Mouse (Mus musculus) forebrain, embryonic 16.5 days (tissue): Measurements from ENCODE around the gene Lgals2. TPM values are rescaled to one million over a fixed set of nuclear protein-coding genes. Genes with fewer than 3 reads are reported as not detected.
A peak's percentile ranks its signal among the peaks of the same experiment; 100 is the strongest.

ENCODE experiments used
- ATAC-seq: fragments of 200-750 bp; cut with Nextera tagmentation; 2 replicates; pipeline ENCODE4 v1.8.0; 2017; ENCODE audit warnings: mild to moderate bottlenecking, moderate library complexity
- H3K27ac ChIP-seq: fragments of 300-500 bp; sonication (generic); 2 replicates; pipeline ENCODE4 v1.5.1; 2014; ENCODE audit warnings: low read length, control low read depth
- H3K27me3 ChIP-seq: fragments of 300-500 bp; sonication (generic); replicated peaks from 2 replicates; pipeline ENCODE4 v1.6.1; 2014; ENCODE audit warnings: low read length; ENCODE audit not compliant: control insufficient read depth, insufficient read depth
- H3K36me3 ChIP-seq: fragments of 300-500 bp; sonication (generic); 2 replicates; pipeline ENCODE4 v1.6.1; 2014; ENCODE audit not compliant: control insufficient read depth, insufficient read depth
- H3K4me1 ChIP-seq: fragments of 300-500 bp; sonication (generic); replicated peaks from 2 replicates; pipeline ENCODE4 v1.6.1; 2014; ENCODE audit warnings: low read length; ENCODE audit not compliant: control insufficient read depth, insufficient read depth
- H3K4me2 ChIP-seq: fragments of 300-500 bp; sonication (generic); 2 replicates; pipeline ENCODE4 v1.6.1; 2014; ENCODE audit warnings: mild to moderate bottlenecking, low read length, control low read depth
- H3K4me3 ChIP-seq: fragments of 300-500 bp; sonication (generic); replicated peaks from 2 replicates; pipeline ENCODE4 v1.5.1; 2014; ENCODE audit warnings: mild to moderate bottlenecking, low read length, control low read depth
- H3K9ac ChIP-seq: fragments of 300-500 bp; sonication (generic); replicated peaks from 2 replicates; pipeline ENCODE4 v1.6.1; 2014; ENCODE audit warnings: low read depth, low read length, control low read depth
- H3K9me3 ChIP-seq: fragments of 300-500 bp; sonication (generic); 2 replicates; pipeline ENCODE4 v1.6.1; 2016; ENCODE audit warnings: low read length; ENCODE audit not compliant: control insufficient read depth
- WGBS: fragments of 180-500 bp; shearing (Covaris S2); extraction: QIAGEN DNeasy Blood & Tissue Kit; methylation state at CpG from one replicate; pipeline ENCODE4 v1.1.7; 2014; 5-methylcytosine and 5-hydroxymethylcytosine counted together
- microRNA-seq: library from miRNA; unstranded; fragments of <30 nt; microRNA quantifications from one replicate; pipeline ENCODE4, GENCODE M21; 2017
- polyA plus RNA-seq: library from polyadenylated mRNA; unstranded; fragments of >200 nt; fragmentation: Nextera tagmentation; extraction: Ambion mirVana; gene quantifications from 2 replicates; pipeline ENCODE4 v1.2.1, GENCODE M21; 2015

Gene Lgals2
- polyA plus RNA-seq, 1 experiment from 2014 or later: not detected

GRCm38 (mm10) chr15:78801971-78802741 lies 53.2 kb downstream of the Lgals2 start:
- peaks cover 26% of the 10 kb centered on the region for H3K4me1 ChIP-seq
- peak overlapping the region; percentile 62 for H3K9ac ChIP-seq
- H3K9me3 ChIP-seq: no peaks in the 10 kb centered on the region
- peak overlapping the region; percentile 88 for H3K4me2 ChIP-seq
- peaks cover 20% of the 10 kb centered on the region for H3K27me3 ChIP-seq
- no peak for ATAC-seq
- no peak overlapping the region for H3K27ac ChIP-seq
- H3K4me3 ChIP-seq: peak overlapping the region; percentile 52
- H3K36me3 ChIP-seq: no peaks in the 10 kb centered on the region
- 2% methylated on average over 63 of the region's 67 CpGs for WGBS

GRCm38 (mm10) chr15:78801571-78801970 lies 53.8 kb downstream of the Lgals2 start:
- H3K4me2 ChIP-seq: no peak overlapping the region
- WGBS: 78% methylated on average over 8 of the region's 9 CpGs

More at GRCm38 (mm10) chr15:78801571-78801970, 53.8 kb downstream of the Lgals2 start:
- peaks cover 26% of the 10 kb centered on the region for H3K4me1 ChIP-seq
- no peak overlapping the region for H3K9ac ChIP-seq
- no peaks in the 10 kb centered on the region for H3K9me3 ChIP-seq
- no peak overlapping the region for H3K4me3 ChIP-seq
- H3K36me3 ChIP-seq: no peaks in the 10 kb centered on the region
- no peak for ATAC-seq
- no peak overlapping the region for H3K27ac ChIP-seq
- H3K27me3 ChIP-seq: peaks cover 20% of the 10 kb centered on the region

Small RNA genes within 50 kb of the gene (microRNA-seq; reads per million reads assigned to microRNA genes)
- gene Mir6955: not detected

Other genes starting within 250 kb of the Lgals2 start
- 6.4 and 8.2 TPM in 2 replicates for gene Elfn2, start 136.8 kb downstream of the Lgals2 start, polyA plus RNA-seq
- gene Mfng, start 82.1 kb downstream of the Lgals2 start, polyA plus RNA-seq: 58.1 and 67.0 TPM in 2 replicates
- 1.3 and 1.4 TPM in 2 replicates for gene Card10, start 52.5 kb downstream of the Lgals2 start, polyA plus RNA-seq
- 9.7 and 11.0 TPM in 2 replicates for gene Cdc42ep1, start 12.9 kb downstream of the Lgals2 start, polyA plus RNA-seq
- 61.3 and 67.4 TPM in 2 replicates for gene Gga1, start 21.7 kb upstream of the Lgals2 start, polyA plus RNA-seq
- gene Gm49510, start 44.1 kb upstream of the Lgals2 start, polyA plus RNA-seq: 0.19 and 0.30 TPM in 2 replicates
- gene Sh3bp1, start 44.2 kb upstream of the Lgals2 start, polyA plus RNA-seq: 4.9 and 6.0 TPM in 2 replicates
- gene Pdxp, start 58.4 kb upstream of the Lgals2 start, polyA plus RNA-seq: 96.4 and 102 TPM in 2 replicates
- 51.9 and 95.5 TPM in 2 replicates for gene Lgals1, start 71.2 kb upstream of the Lgals2 start, polyA plus RNA-seq
- gene Nol12, start 79.4 kb upstream of the Lgals2 start, polyA plus RNA-seq: 60.4 and 64.2 TPM in 2 replicates
- gene Triobp, start 92.2 kb upstream of the Lgals2 start, polyA plus RNA-seq: 42.7 and 49.7 TPM in 2 replicates
- gene H1f0, start 172.9 kb upstream of the Lgals2 start, polyA plus RNA-seq: 403 and 441 TPM in 2 replicates
- gene Galr3, start 186.4 kb upstream of the Lgals2 start, polyA plus RNA-seq: not detected in 2 replicates
- 54.9 and 58.1 TPM in 2 replicates for gene Ankrd54, start 207.4 kb upstream of the Lgals2 start, polyA plus RNA-seq
- gene Eif3l, start 219.7 kb upstream of the Lgals2 start, polyA plus RNA-seq: 188 and 205 TPM in 2 replicates